Mouse (Mus musculus) hindbrain, embryonic 12.5 days (tissue): ENCODE measurements around the gene Ppp1r16b. TPM values are rescaled to one million over a fixed set of nuclear protein-coding genes. Genes with fewer than 3 reads are reported as not detected.

Experiments used
- ATAC-seq: fragments of 200-750 bp; cut with Nextera tagmentation; 2 replicates; pipeline ENCODE4 v1.8.0; 2017; ENCODE audit warnings: moderate TSS enrichment; ENCODE audit not compliant: low FRiP score
- H3K27ac ChIP-seq: fragments of 300-500 bp; sonication (generic); 2 replicates; pipeline ENCODE4 v1.5.1; 2016; ENCODE audit warnings: mild to moderate bottlenecking
- H3K27me3 ChIP-seq: fragments of 300-500 bp; sonication (generic); 2 replicates; pipeline ENCODE4 v1.6.1; 2016; ENCODE audit warnings: mild to moderate bottlenecking
- H3K36me3 ChIP-seq: fragments of 300-500 bp; sonication (generic); 2 replicates; pipeline ENCODE4 v1.6.1; 2016; ENCODE audit warnings: mild to moderate bottlenecking
- H3K4me1 ChIP-seq: fragments of 300-500 bp; sonication (generic); 2 replicates; pipeline ENCODE4 v1.6.1; 2016
- H3K4me2 ChIP-seq: fragments of 300-500 bp; sonication (generic); replicated peaks from 2 replicates; pipeline ENCODE4 v1.6.1; 2016; ENCODE audit warnings: mild to moderate bottlenecking
- H3K4me3 ChIP-seq: fragments of 300-500 bp; sonication (generic); 2 replicates; pipeline ENCODE4 v1.5.1; 2016; ENCODE audit warnings: mild to moderate bottlenecking
- H3K9ac ChIP-seq: fragments of 300-500 bp; sonication (generic); 2 replicates; pipeline ENCODE4 v1.6.1; 2016; ENCODE audit warnings: mild to moderate bottlenecking, moderate library complexity
- H3K9me3 ChIP-seq: fragments of 300-500 bp; sonication (generic); replicated peaks from 2 replicates; pipeline ENCODE4 v1.6.1; 2016; ENCODE audit warnings: mild to moderate bottlenecking
- WGBS: fragments of 180-500 bp; shearing (Covaris S2); methylation state at CpG from one replicate; pipeline ENCODE4 v1.1.7; 2016; 5-methylcytosine and 5-hydroxymethylcytosine counted together
- polyA plus RNA-seq: library from polyadenylated mRNA; unstranded; fragments of >200 nt; fragmentation: Nextera tagmentation; extraction: Ambion mirVana; gene quantifications from 2 replicates; pipeline ENCODE4 v1.2.1, GENCODE M21; 2016

Ppp1r16b gene
- polyA plus RNA-seq, 1 experiment from 2014 or later = 3.7 TPM

GRCm38 (mm10) chr2:158700535-158701256, 35.5 kb downstream of the Ppp1r16b start:
- Histone ChIP-seq H3K4me2 (no peak overlapping the region), H3K4me3 (no peak overlapping the region), H3K4me1 (peaks cover 2% of the 10 kb centered on the region; the same call in 1 of the 2 replicates), H3K27me3 (no peaks in the 10 kb centered on the region), H3K9ac (no peak overlapping the region), H3K27ac (no peak overlapping the region), H3K9me3 (no peaks in the 10 kb centered on the region), H3K36me3 (no peaks in the 10 kb centered on the region; the same call in 1 of the 2 replicates)
- whole genome bisulfite sequencing = 88% methylated on average over 17 of the region's 17 CpGs
- no peak for ATAC-seq

DNA sequence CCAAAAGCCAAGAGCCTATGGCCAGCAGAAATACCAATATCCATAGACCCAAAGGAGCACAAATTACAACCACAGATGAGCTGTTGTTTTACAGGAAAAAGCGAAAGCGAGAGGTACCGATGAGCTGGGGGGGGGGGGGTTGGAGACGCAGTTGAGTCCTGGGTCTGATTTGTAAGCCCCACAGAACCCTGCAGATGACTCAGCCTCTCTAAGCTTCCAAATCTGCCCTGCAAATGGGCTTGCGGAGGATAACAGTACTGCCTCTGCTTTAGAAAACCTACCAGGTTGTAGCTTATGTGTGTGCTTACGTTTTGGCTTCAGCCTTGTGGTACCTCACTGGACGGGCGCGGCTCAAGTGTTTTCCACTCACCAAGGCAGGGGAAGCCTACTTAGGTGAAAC, 36.3 kb downstream of the Ppp1r16b start:
- ATAC-seq = no peak
- 98% methylated on average over 9 of the region's 9 CpGs for WGBS

DNA sequence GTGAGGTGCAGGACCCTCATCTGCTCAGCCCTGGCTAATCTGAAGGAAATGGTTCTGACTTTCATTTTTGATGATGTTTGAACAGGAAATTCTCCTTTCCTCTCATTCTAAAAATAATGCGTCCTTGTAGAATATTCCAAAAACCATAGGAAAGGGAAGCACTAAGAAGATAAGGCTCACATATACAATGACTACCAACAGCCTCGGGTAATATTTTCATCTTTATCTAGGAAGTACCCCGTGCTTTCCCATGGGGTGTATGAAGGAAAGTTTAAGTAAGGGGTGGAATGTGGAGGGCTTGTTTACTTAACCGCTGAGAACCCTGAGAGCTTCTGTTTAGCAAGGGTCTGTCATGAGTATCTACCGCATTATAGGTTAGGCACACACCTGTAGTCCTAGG, 37.0 kb downstream of the Ppp1r16b start:
- H3K4me2 ChIP-seq = no peak overlapping the region
- ATAC-seq = no peak
- H3K36me3 ChIP-seq = no peaks in the 10 kb centered on the region
- H3K9ac ChIP-seq = no peak overlapping the region
- H3K4me1 ChIP-seq = no peaks in the 10 kb centered on the region
- H3K9me3 ChIP-seq = no peaks in the 10 kb centered on the region
- H3K27ac ChIP-seq = no peak overlapping the region
- WGBS = 83% methylated on average over 5 of the region's 5 CpGs
- H3K4me3 ChIP-seq = no peak overlapping the region
- H3K27me3 ChIP-seq = no peaks in the 10 kb centered on the region

More for the DNA sequence above, 36.3 kb downstream of the Ppp1r16b start:
- no peak overlapping the region for H3K4me2 ChIP-seq
- no peaks in the 10 kb centered on the region for H3K4me1 ChIP-seq
- H3K4me3 ChIP-seq = no peak overlapping the region
- H3K9me3 ChIP-seq = no peaks in the 10 kb centered on the region
- no peak overlapping the region for H3K9ac ChIP-seq
- no peaks in the 10 kb centered on the region for H3K27me3 ChIP-seq
- no peaks in the 10 kb centered on the region; the same call in 1 of the 2 replicates for H3K36me3 ChIP-seq
- H3K27ac ChIP-seq = no peak overlapping the region

DNA sequence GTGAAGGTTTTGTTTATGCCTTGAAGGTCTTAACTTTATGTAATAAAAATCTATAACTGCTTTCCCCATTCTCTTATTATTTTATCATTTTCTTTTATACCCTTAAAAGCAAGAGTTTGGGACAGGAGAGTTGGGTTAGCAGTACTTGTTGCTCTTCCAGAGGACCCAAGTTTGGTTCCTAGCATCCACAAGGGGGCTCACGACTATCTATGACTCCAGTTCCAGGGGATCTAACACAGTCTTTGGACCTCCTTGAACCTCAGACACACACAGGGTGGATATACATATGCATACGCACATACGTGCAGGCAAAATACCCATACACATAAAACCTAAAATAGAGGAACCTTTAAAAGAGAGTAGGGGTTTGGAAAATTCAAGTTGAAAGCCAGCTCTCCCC, 39.5 kb downstream of the Ppp1r16b start:
- Histone ChIP-seq H3K27me3 (no peaks in the 10 kb centered on the region), H3K9me3 (no peaks in the 10 kb centered on the region), H3K4me3 (no peak overlapping the region), H3K4me1 (no peaks in the 10 kb centered on the region), H3K36me3 (no peaks in the 10 kb centered on the region), H3K9ac (no peak overlapping the region), H3K4me2 (no peak overlapping the region), H3K27ac (no peak overlapping the region)
- ATAC-seq = no peak
- 69% methylated on average over 3 of the region's 3 CpGs for WGBS

DNA sequence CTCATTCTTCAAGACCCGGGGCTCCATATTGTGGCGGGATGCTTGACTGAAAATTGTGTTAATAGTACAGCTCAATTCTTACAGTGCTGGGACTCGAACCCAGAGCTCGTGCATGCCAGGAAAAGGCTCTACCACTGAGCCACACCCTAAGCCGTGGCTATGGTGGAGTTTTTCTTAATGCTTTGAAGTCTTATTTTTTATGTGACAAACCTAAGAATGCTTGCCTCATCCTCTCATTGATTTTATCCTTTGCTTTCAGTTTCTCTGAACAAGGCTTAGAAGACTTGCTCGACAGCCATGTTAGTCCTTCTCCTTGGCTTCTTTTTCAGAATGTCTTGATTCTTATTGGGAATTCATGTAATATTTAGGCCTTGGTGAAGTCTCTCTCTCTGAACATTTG, 40.3 kb downstream of the Ppp1r16b start:
- WGBS = 87% methylated on average over 6 of the region's 6 CpGs
- Histone ChIP-seq H3K36me3 (no peaks in the 10 kb centered on the region), H3K27me3 (no peaks in the 10 kb centered on the region), H3K4me3 (no peak overlapping the region), H3K9ac (no peak overlapping the region), H3K9me3 (no peaks in the 10 kb centered on the region), H3K4me1 (no peaks in the 10 kb centered on the region), H3K4me2 (no peak overlapping the region), H3K27ac (no peak overlapping the region)
- ATAC-seq = no peak

- no peak for ATAC-seq
- Histone ChIP-seq H3K9me3 (no peaks in the 10 kb centered on the region), H3K27me3 (no peaks in the 10 kb centered on the region), H3K4me2 (no peak overlapping the region), H3K4me1 (peaks cover 7% of the 10 kb centered on the region), H3K27ac (no peak overlapping the region), H3K9ac (no peak overlapping the region), H3K36me3 (no peaks in the 10 kb centered on the region), H3K4me3 (no peak overlapping the region)
- 87% methylated on average over 10 of the region's 10 CpGs for WGBS
These were observed 41.7 kb downstream of the Ppp1r16b start for GRCm38 (mm10) chr2:158706704-158707408.

GRCm38 (mm10) chr2:158708121-158708520, 42.9 kb downstream of the Ppp1r16b start:
- Histone ChIP-seq H3K4me1 (peaks cover 18% of the 10 kb centered on the region), H3K4me2 (no peak overlapping the region), H3K4me3 (no peak overlapping the region), H3K36me3 (no peaks in the 10 kb centered on the region), H3K9ac (no peak overlapping the region), H3K27me3 (no peaks in the 10 kb centered on the region), H3K9me3 (no peaks in the 10 kb centered on the region), H3K27ac (no peak overlapping the region)
- no peak for ATAC-seq
- 94% methylated on average over 12 of the region's 12 CpGs for WGBS

- peak overlapping the region; percentile 74 for H3K27ac ChIP-seq
These were observed 46.9 kb downstream of the Ppp1r16b start for GRCm38 (mm10) chr2:158711929-158712751.

GRCm38 (mm10) chr2:158714826-158715225, 49.6 kb downstream of the Ppp1r16b start:
- Histone ChIP-seq H3K27ac (no peak overlapping the region), H3K4me1 (peaks cover 28% of the 10 kb centered on the region), H3K36me3 (no peaks in the 10 kb centered on the region), H3K27me3 (no peaks in the 10 kb centered on the region), H3K4me2 (no peak overlapping the region), H3K4me3 (no peak overlapping the region), H3K9me3 (no peaks in the 10 kb centered on the region), H3K9ac (no peak overlapping the region)
- ATAC-seq = no peak
- 85% methylated on average over 6 of the region's 6 CpGs for WGBS

More at GRCm38 (mm10) chr2:158711929-158712751, 46.9 kb downstream of the Ppp1r16b start:
- Histone ChIP-seq H3K4me3 (no peak overlapping the region), H3K4me2 (no peak overlapping the region), H3K36me3 (no peaks in the 10 kb centered on the region), H3K9ac (no peak overlapping the region), H3K9me3 (no peaks in the 10 kb centered on the region), H3K27me3 (no peaks in the 10 kb centered on the region), H3K4me1 (peaks cover 28% of the 10 kb centered on the region)
- peak; percentile 72 for ATAC-seq
- 41% methylated on average over 12 of the region's 12 CpGs for WGBS

- Histone ChIP-seq H3K9me3 (no peaks in the 10 kb centered on the region), H3K4me3 (no peak overlapping the region), H3K27me3 (no peaks in the 10 kb centered on the region), H3K9ac (no peak overlapping the region), H3K36me3 (no peaks in the 10 kb centered on the region), H3K27ac (peak overlapping the region; percentile 36), H3K4me2 (no peak overlapping the region), H3K4me1 (peaks cover 32% of the 10 kb centered on the region)
- WGBS = 16% methylated on average over 5 of the region's 5 CpGs
- no peak for ATAC-seq
These were observed 50.9 kb downstream of the Ppp1r16b start for GRCm38 (mm10) chr2:158716066-158716465.

DNA sequence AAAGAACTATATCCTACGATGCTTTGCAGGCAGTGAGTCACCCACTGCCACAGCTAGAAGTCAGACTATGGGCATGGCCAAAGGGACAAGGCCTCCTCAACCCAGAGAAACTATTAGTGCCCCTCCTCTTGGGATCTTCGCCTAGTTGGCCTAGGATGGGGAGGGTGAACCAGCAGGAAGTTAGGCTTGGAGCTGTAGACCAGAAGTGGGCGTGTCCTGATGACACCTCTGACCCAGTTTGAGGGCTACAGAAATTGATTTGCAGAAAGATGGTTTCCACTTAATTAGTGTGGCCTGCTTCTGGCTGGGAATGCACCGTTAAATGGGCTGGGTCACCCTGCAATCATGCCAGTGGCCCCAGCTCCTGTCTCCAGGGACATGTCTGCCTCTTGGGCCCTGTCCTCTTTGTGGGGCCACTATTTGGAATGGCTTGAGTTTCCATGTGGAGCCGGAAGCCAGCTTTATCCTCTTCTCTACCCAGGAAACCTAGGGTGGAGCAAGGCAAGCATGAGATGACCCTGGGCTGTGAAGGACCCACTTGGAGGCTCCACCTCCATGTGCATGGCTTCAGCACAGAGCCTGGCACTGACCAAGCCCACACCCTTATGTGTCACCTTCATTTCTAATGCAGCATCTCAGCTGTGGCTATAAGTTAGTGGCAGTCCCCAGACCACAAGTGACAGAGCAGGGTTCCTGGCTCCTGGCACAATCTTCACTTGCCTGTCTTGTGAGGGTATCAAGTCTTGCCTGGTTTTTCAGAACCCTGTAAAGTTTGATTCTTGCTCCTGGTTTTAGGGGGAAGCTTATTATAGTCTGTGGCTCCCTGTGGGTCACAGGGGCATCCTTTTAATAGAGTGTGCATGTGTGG, 52.6 kb downstream of the Ppp1r16b start:
- WGBS = 81% methylated on average over 5 of the region's 5 CpGs
- no peak for ATAC-seq
- H3K4me2 ChIP-seq = no peak overlapping the region

More for the DNA sequence above, 52.6 kb downstream of the Ppp1r16b start:
- H3K36me3 ChIP-seq = no peaks in the 10 kb centered on the region
- no peaks in the 10 kb centered on the region for H3K27me3 ChIP-seq
- no peak overlapping the region for H3K4me3 ChIP-seq
- no peak overlapping the region for H3K27ac ChIP-seq
- no peaks in the 10 kb centered on the region for H3K9me3 ChIP-seq
- peaks cover 23% of the 10 kb centered on the region for H3K4me1 ChIP-seq
- H3K9ac ChIP-seq = no peak overlapping the region
